Mouse (Mus musculus) midbrain, embryonic 13.5 days (tissue): ENCODE measurements around the gene Dyrk4. TPM values are rescaled to one million over a fixed set of nuclear protein-coding genes. Genes with fewer than 3 reads are reported as not detected.

ENCODE experiments used
- ATAC-seq: fragments of 200-750 bp; cut with Nextera tagmentation; 2 replicates; pipeline ENCODE4 v1.8.0; 2017; ENCODE audit warnings: mild to moderate bottlenecking, moderate TSS enrichment, moderate library complexity
- H3K27ac ChIP-seq: fragments of 300-500 bp; sonication (generic); 2 replicates; pipeline ENCODE4 v1.5.1; 2015; ENCODE audit warnings: inconsistent platforms, mild to moderate bottlenecking, moderate library complexity
- H3K27me3 ChIP-seq: fragments of 300-500 bp; sonication (generic); 2 replicates; pipeline ENCODE4 v1.6.1; 2015; ENCODE audit warnings: mild to moderate bottlenecking, inconsistent platforms
- H3K36me3 ChIP-seq: fragments of 300-500 bp; sonication (generic); 2 replicates; pipeline ENCODE4 v1.6.1; 2015; ENCODE audit warnings: mild to moderate bottlenecking, inconsistent platforms
- H3K4me1 ChIP-seq: fragments of 300-500 bp; sonication (generic); replicated peaks from 2 replicates; pipeline ENCODE4 v1.6.1; 2015; ENCODE audit warnings: inconsistent platforms
- H3K4me2 ChIP-seq: fragments of 300-500 bp; sonication (generic); replicated peaks from 2 replicates; pipeline ENCODE4 v1.6.1; 2015; ENCODE audit warnings: moderate library complexity, mild to moderate bottlenecking, inconsistent platforms
- H3K4me3 ChIP-seq: fragments of 300-500 bp; sonication (generic); replicated peaks from 2 replicates; pipeline ENCODE4 v1.5.1; 2015; ENCODE audit warnings: mild to moderate bottlenecking, inconsistent platforms
- H3K9ac ChIP-seq: fragments of 300-500 bp; sonication (generic); replicated peaks from 2 replicates; pipeline ENCODE4 v1.6.1; 2015; ENCODE audit warnings: mild to moderate bottlenecking, inconsistent platforms
- H3K9me3 ChIP-seq: fragments of 300-500 bp; sonication (generic); 2 replicates; pipeline ENCODE4 v1.6.1; 2016; ENCODE audit warnings: mild to moderate bottlenecking, inconsistent platforms
- WGBS: fragments of 180-500 bp; shearing (Covaris S2); methylation state at CpG from one replicate; pipeline ENCODE4 v1.1.7; 2015; 5-methylcytosine and 5-hydroxymethylcytosine counted together
- polyA plus RNA-seq: library from polyadenylated mRNA; unstranded; fragments of >200 nt; fragmentation: Nextera tagmentation; extraction: Ambion mirVana; gene quantifications from 2 replicates; pipeline ENCODE4 v1.2.1, GENCODE M21; 2015

Dyrk4 gene
- 0.36 TPM in 1 of 2 replicates, not detected in the other for polyA plus RNA-seq

GRCm38 (mm10) chr6:126921111-126921881 lies at the start of gene Dyrk4:
Gene Dyrk4 (minus strand): TSS chr6:126921839.
- Histone ChIP-seq H3K27me3 (no peaks in the 10 kb centered on the region), H3K9me3 (no peaks in the 10 kb centered on the region), H3K36me3 (peaks cover 25% of the 10 kb centered on the region), H3K4me1 (peaks cover 8% of the 10 kb centered on the region; the same call in 1 of the 2 replicates), H3K27ac (no peak within 1 kb of the TSS), H3K9ac (peak within 1 kb of the TSS; percentile 52; the same call in 1 of the 2 replicates), H3K4me3 (peak within 1 kb of the TSS; percentile 24), H3K4me2 (peak within 1 kb of the TSS; percentile 46)
- WGBS: 8% methylated on average over 21 of the region's 21 CpGs
- ATAC-seq: no peak

- Histone ChIP-seq H3K36me3 (peaks cover 55% of the 10 kb centered on the region), H3K9me3 (no peaks in the 10 kb centered on the region), H3K9ac (no peak overlapping the region), H3K27ac (no peak overlapping the region), H3K4me2 (no peak overlapping the region), H3K4me3 (no peak overlapping the region), H3K4me1 (no peaks in the 10 kb centered on the region), H3K27me3 (no peaks in the 10 kb centered on the region)
- no peak for ATAC-seq
- WGBS: 92% methylated on average over 14 of the region's 14 CpGs
Observed at GRCm38 (mm10) chr6:126966241-126967026, 44.8 kb upstream of the Dyrk4 start.

- H3K4me1 ChIP-seq: no peaks in the 10 kb centered on the region
- H3K4me3 ChIP-seq: no peak overlapping the region
- H3K4me2 ChIP-seq: no peak overlapping the region
- ATAC-seq: no peak
- peaks cover 51% of the 10 kb centered on the region for H3K36me3 ChIP-seq
- H3K9me3 ChIP-seq: no peaks in the 10 kb centered on the region
- H3K9ac ChIP-seq: no peak overlapping the region
- H3K27ac ChIP-seq: no peak overlapping the region
- H3K27me3 ChIP-seq: no peaks in the 10 kb centered on the region
- 89% methylated on average over 9 of the region's 9 CpGs for WGBS
Observed at GRCm38 (mm10) chr6:126963426-126963825, 41.8 kb upstream of the Dyrk4 start.

- no peak overlapping the region for H3K9ac ChIP-seq
- no peak overlapping the region for H3K27ac ChIP-seq
- ATAC-seq: no peak
- no peak overlapping the region for H3K4me2 ChIP-seq
- over 99% methylated on average over 5 of the region's 5 CpGs for WGBS
- H3K36me3 ChIP-seq: peaks cover 44% of the 10 kb centered on the region
- no peaks in the 10 kb centered on the region for H3K9me3 ChIP-seq
- H3K4me1 ChIP-seq: no peaks in the 10 kb centered on the region
- no peaks in the 10 kb centered on the region for H3K27me3 ChIP-seq
- no peak overlapping the region for H3K4me3 ChIP-seq
Observed at GRCm38 (mm10) chr6:126962709-126963108, 41.1 kb upstream of the Dyrk4 start.

GRCm38 (mm10) chr6:126961371-126962018 lies 39.9 kb upstream of the Dyrk4 start:
- Histone ChIP-seq H3K27ac (no peak overlapping the region), H3K36me3 (peaks cover 45% of the 10 kb centered on the region), H3K9me3 (no peaks in the 10 kb centered on the region), H3K27me3 (no peaks in the 10 kb centered on the region), H3K9ac (no peak overlapping the region), H3K4me2 (no peak overlapping the region), H3K4me1 (no peaks in the 10 kb centered on the region), H3K4me3 (no peak overlapping the region)
- no peak for ATAC-seq
- WGBS: 90% methylated on average over 8 of the region's 8 CpGs

GRCm38 (mm10) chr6:126955734-126956133 lies 34.1 kb upstream of the Dyrk4 start:
- H3K4me2 ChIP-seq: no peak overlapping the region
- no peak overlapping the region for H3K9ac ChIP-seq
- H3K27me3 ChIP-seq: no peaks in the 10 kb centered on the region
- H3K36me3 ChIP-seq: peaks cover 54% of the 10 kb centered on the region
- ATAC-seq: no peak
- H3K4me1 ChIP-seq: no peaks in the 10 kb centered on the region
- H3K9me3 ChIP-seq: no peaks in the 10 kb centered on the region
- H3K27ac ChIP-seq: no peak overlapping the region
- no peak overlapping the region for H3K4me3 ChIP-seq
- WGBS: 11% methylated on average over 10 of the region's 10 CpGs

GRCm38 (mm10) chr6:126948336-126948735 lies 26.7 kb upstream of the Dyrk4 start:
- H3K27ac ChIP-seq: no peak overlapping the region
- no peaks in the 10 kb centered on the region for H3K27me3 ChIP-seq
- no peak overlapping the region for H3K4me2 ChIP-seq
- no peak overlapping the region for H3K9ac ChIP-seq
- H3K36me3 ChIP-seq: peaks cover 67% of the 10 kb centered on the region
- no peak overlapping the region for H3K4me3 ChIP-seq
- peak; percentile 24; the same call in 1 of the 2 replicates for ATAC-seq
- no peaks in the 10 kb centered on the region for H3K9me3 ChIP-seq
- H3K4me1 ChIP-seq: no peaks in the 10 kb centered on the region
- 92% methylated on average over 4 of the region's 4 CpGs for WGBS

GRCm38 (mm10) chr6:126940451-126940850 lies 18.8 kb upstream of the Dyrk4 start:
- Histone ChIP-seq H3K4me1 (peaks cover 26% of the 10 kb centered on the region), H3K27ac (no peak overlapping the region), H3K9me3 (no peaks in the 10 kb centered on the region), H3K27me3 (no peaks in the 10 kb centered on the region), H3K36me3 (peaks cover 26% of the 10 kb centered on the region), H3K9ac (peak overlapping the region; percentile 57), H3K4me3 (peak overlapping the region; percentile 73), H3K4me2 (peak overlapping the region; percentile 96)
- ATAC-seq: no peak
- WGBS: 3% methylated on average over 5 of the region's 5 CpGs

GRCm38 (mm10) chr6:126939487-126940171 lies 18.0 kb upstream of the Dyrk4 start, which contains the start of the genes Rad51ap1 and D6Wsu163e:
Gene Rad51ap1 (minus strand): TSS chr6:126939587.
Gene D6Wsu163e (plus strand): TSS chr6:126939962.
- H3K4me2 ChIP-seq: peak within 1 kb of the TSS; percentile 96
- H3K9ac ChIP-seq: peak within 1 kb of the TSS; percentile 68
- peak; percentile 99 for ATAC-seq
- peak within 1 kb of the TSS; percentile 73 for H3K4me3 ChIP-seq
- peaks cover 26% of the 10 kb centered on the region for H3K4me1 ChIP-seq
- under 1% methylated on average over 33 of the region's 33 CpGs for WGBS
- H3K27ac ChIP-seq: peak within 1 kb of the TSS; percentile 35; the same call in 1 of the 2 replicates
- H3K36me3 ChIP-seq: peaks cover 17% of the 10 kb centered on the region
- H3K27me3 ChIP-seq: no peaks in the 10 kb centered on the region
- H3K9me3 ChIP-seq: no peaks in the 10 kb centered on the region

- H3K4me1 ChIP-seq: peaks cover 26% of the 10 kb centered on the region
- H3K4me3 ChIP-seq: peak overlapping the region; percentile 73
- peak overlapping the region; percentile 96 for H3K4me2 ChIP-seq
- under 1% methylated on average over 31 of the region's 31 CpGs for WGBS
- H3K36me3 ChIP-seq: peaks cover 15% of the 10 kb centered on the region
- no peak for ATAC-seq
- no peak overlapping the region for H3K27ac ChIP-seq
- no peaks in the 10 kb centered on the region for H3K27me3 ChIP-seq
- H3K9me3 ChIP-seq: no peaks in the 10 kb centered on the region
- peak overlapping the region; percentile 68 for H3K9ac ChIP-seq
Observed at GRCm38 (mm10) chr6:126938853-126939486, 17.3 kb upstream of the Dyrk4 start.

- WGBS: 71% methylated on average over 2 of the region's 2 CpGs
- no peak overlapping the region for H3K27ac ChIP-seq
- no peak for ATAC-seq
- peaks cover 26% of the 10 kb centered on the region for H3K4me1 ChIP-seq
- no peak overlapping the region for H3K9ac ChIP-seq
- H3K4me3 ChIP-seq: peak overlapping the region; percentile 73
- no peaks in the 10 kb centered on the region for H3K27me3 ChIP-seq
- no peaks in the 10 kb centered on the region for H3K9me3 ChIP-seq
- peaks cover 18% of the 10 kb centered on the region for H3K36me3 ChIP-seq
- H3K4me2 ChIP-seq: peak overlapping the region; percentile 96
Observed at GRCm38 (mm10) chr6:126938047-126938446, 16.4 kb upstream of the Dyrk4 start.
